Mouse (Mus musculus) liver, adult 2 months (tissue): ENCODE measurements around the gene Acd. TPM values are rescaled to one million over a fixed set of nuclear protein-coding genes. Genes with fewer than 3 reads are reported as not detected.

Experiments
- DNase-seq: peaks from one replicate; pipeline ENCODE4 v3.0.0-alpha.2; 2011; ENCODE audit warnings: low read depth, low spot score; ENCODE audit errors: extremely low read depth
- H3K27ac ChIP-seq: fragments of 200-500 bp; replicated peaks from 2 replicates; pipeline ENCODE4 v1.5.1; 2012; ENCODE audit warnings: low read depth, mild to moderate bottlenecking, control low read depth, inconsistent platforms, low read length; ENCODE audit not compliant: insufficient read depth
- H3K27me3 ChIP-seq: fragments of 200-500 bp; 2 replicates; pipeline ENCODE4 v1.6.1; 2012; ENCODE audit warnings: mild to moderate bottlenecking, moderate library complexity, low read length, inconsistent platforms; ENCODE audit not compliant: control insufficient read depth, insufficient read depth
- H3K36me3 ChIP-seq: fragments of 200-500 bp; 2 replicates; pipeline ENCODE4 v1.6.1; 2012; ENCODE audit warnings: low read length, inconsistent platforms; ENCODE audit not compliant: control insufficient read depth, insufficient read depth
- H3K4me1 ChIP-seq: fragments of 200-500 bp; 2 replicates; pipeline ENCODE4 v1.6.1; 2011; ENCODE audit warnings: low read length; ENCODE audit not compliant: control insufficient read depth, insufficient read depth
- H3K4me3 ChIP-seq: fragments of 200-500 bp; 2 replicates; pipeline ENCODE4 v1.5.1; 2011; ENCODE audit warnings: low read depth, mild to moderate bottlenecking, control low read depth, low read length, moderate library complexity; ENCODE audit not compliant: insufficient read depth
- H3K79me2 ChIP-seq: fragments of 200-500 bp; 2 replicates; pipeline ENCODE4 v1.6.1; 2012; ENCODE audit warnings: inconsistent platforms, mild to moderate bottlenecking, low read length, moderate library complexity; ENCODE audit not compliant: control insufficient read depth, insufficient read depth
- H3K9ac ChIP-seq: fragments of 200-500 bp; 2 replicates; pipeline ENCODE4 v1.6.1; 2012; ENCODE audit warnings: low read depth, mild to moderate bottlenecking, control low read depth, inconsistent platforms, low read length
- CTCF ChIP-seq: fragments of 200-500 bp; IDR thresholded peaks from 2 replicates; pipeline ENCODE4 v1.5.1; 2011; ENCODE audit warnings: low read depth, low read length, control low read depth
- POLR2A ChIP-seq: fragments of 200-500 bp; IDR thresholded peaks from 2 replicates; pipeline ENCODE4 v1.6.1; 2011; ENCODE audit warnings: low read length, control low read depth; ENCODE audit not compliant: insufficient read depth; ENCODE audit errors: extremely low read depth
- WGBS: fragments of 180-500 bp; shearing (Covaris S2); methylation state at CpG from one replicate; pipeline ENCODE4 v1.1.7; 2018; 5-methylcytosine and 5-hydroxymethylcytosine counted together
- polyA plus RNA-seq: library from polyadenylated mRNA; depleted of rRNA; stranded (reverse); fragments of >200 nt; gene quantifications from 2 replicates; pipeline ENCODE4 v1.2.3, GENCODE M21; 2012
- total RNA-seq: library from RNA; depleted of rRNA; stranded (reverse); fragments of >200 nt; gene quantifications from 2 replicates; pipeline ENCODE4 v1.2.3, GENCODE M21; 2014

Gene Acd
- total and polyA plus RNA-seq, 2 experiments: 1.5 to 22.8 TPM

- DNase-seq: peak; percentile 6
- H3K9ac ChIP-seq: no peak overlapping the region
- H3K27ac ChIP-seq: 0 out of 2 replicates have a peak overlapping the region, but pooled peaks have one; percentile 7
- no peaks in the 10 kb centered on the region for H3K36me3 ChIP-seq
- no peaks in the 10 kb centered on the region for H3K27me3 ChIP-seq
- TF ChIP-seq POLR2A (no peak), CTCF (no peak)
- no peaks in the 10 kb centered on the region for H3K79me2 ChIP-seq
- no peak overlapping the region for H3K4me3 ChIP-seq
- peaks cover 8% of the 10 kb centered on the region for H3K4me1 ChIP-seq
- WGBS: 68% methylated on average over 6 of the region's 6 CpGs
Observed at GRCm38 (mm10) chr8:105715042-105715441, 14.1 kb upstream of the Acd start.

GRCm38 (mm10) chr8:105714139-105714538, 13.2 kb upstream of the Acd start:
- H3K27me3 ChIP-seq: no peaks in the 10 kb centered on the region
- H3K36me3 ChIP-seq: no peaks in the 10 kb centered on the region
- no peak for TF ChIP-seq POLR2A
- peak; percentile 78 for TF ChIP-seq CTCF
- no peak overlapping the region for H3K9ac ChIP-seq
- H3K79me2 ChIP-seq: no peaks in the 10 kb centered on the region
- peak; percentile 64 for DNase-seq
- no peak overlapping the region for H3K4me3 ChIP-seq
- WGBS: 6% methylated on average over 3 of the region's 3 CpGs
- H3K4me1 ChIP-seq: no peaks in the 10 kb centered on the region
- H3K27ac ChIP-seq: no peak overlapping the region

DNA sequence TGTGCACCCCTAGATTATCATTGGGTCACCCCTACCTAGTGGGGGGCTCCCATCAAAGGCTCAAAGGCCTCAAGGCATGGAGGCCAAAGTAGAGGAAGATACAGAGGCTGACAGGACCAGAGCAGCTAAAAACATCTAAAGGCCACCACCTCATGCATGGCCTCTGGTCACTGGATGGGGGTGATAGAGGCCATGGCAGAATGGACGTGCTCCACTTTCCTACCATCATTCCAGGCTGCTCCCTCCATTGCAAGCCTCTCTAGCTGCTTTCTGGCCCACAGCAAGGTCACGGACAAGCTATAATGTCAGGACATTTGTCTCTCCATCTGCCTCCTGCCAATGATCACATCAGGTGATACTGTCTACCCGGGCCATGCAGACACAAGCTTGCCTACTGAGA, 11.4 kb upstream of the Acd start:
- WGBS: 89% methylated on average over 3 of the region's 3 CpGs
- Histone ChIP-seq H3K4me3 (no peak overlapping the region), H3K27ac (no peak overlapping the region), H3K79me2 (no peaks in the 10 kb centered on the region), H3K36me3 (no peaks in the 10 kb centered on the region), H3K9ac (no peak overlapping the region), H3K27me3 (no peaks in the 10 kb centered on the region), H3K4me1 (peaks cover 3% of the 10 kb centered on the region)
- DNase-seq: no peak
- no peak for TF ChIP-seq POLR2A
- TF ChIP-seq CTCF: no peak

GRCm38 (mm10) chr8:105709317-105709716, 8.4 kb upstream of the Acd start:
- Histone ChIP-seq H3K27ac (no peak overlapping the region), H3K27me3 (no peaks in the 10 kb centered on the region), H3K4me3 (no peak overlapping the region), H3K9ac (no peak overlapping the region), H3K4me1 (peaks cover 3% of the 10 kb centered on the region), H3K79me2 (no peaks in the 10 kb centered on the region), H3K36me3 (no peaks in the 10 kb centered on the region)
- no peak for TF ChIP-seq POLR2A
- TF ChIP-seq CTCF: no peak
- no peak for DNase-seq
- 86% methylated on average over 14 of the region's 14 CpGs for WGBS

GRCm38 (mm10) chr8:105708675-105709074, 7.8 kb upstream of the Acd start:
- H3K27ac ChIP-seq: no peak overlapping the region
- H3K79me2 ChIP-seq: no peaks in the 10 kb centered on the region
- no peaks in the 10 kb centered on the region for H3K36me3 ChIP-seq
- TF ChIP-seq POLR2A (no peak), CTCF (no peak)
- H3K9ac ChIP-seq: no peak overlapping the region
- H3K4me3 ChIP-seq: no peak overlapping the region
- DNase-seq: no peak
- H3K27me3 ChIP-seq: no peaks in the 10 kb centered on the region
- 93% methylated on average over 8 of the region's 8 CpGs for WGBS
- H3K4me1 ChIP-seq: peaks cover 3% of the 10 kb centered on the region

GRCm38 (mm10) chr8:105707498-105708403, 6.8 kb upstream of the Acd start, which contains the start of the genes 4933405L10Rik and Enkd1:
TSS of gene 4933405L10Rik (plus strand) at chr8:105707655.
TSS of gene Enkd1 (minus strand) at chr8:105708210.
- H3K27ac ChIP-seq: no peak within 1 kb of the TSS
- peak; percentile 83 for DNase-seq
- 4% methylated on average over 55 of the region's 55 CpGs for WGBS
- no peaks in the 10 kb centered on the region for H3K79me2 ChIP-seq
- peak within 1 kb of the TSS; percentile 72 for H3K4me3 ChIP-seq
- peaks cover 3% of the 10 kb centered on the region for H3K4me1 ChIP-seq
- no peaks in the 10 kb centered on the region for H3K27me3 ChIP-seq
- no peaks in the 10 kb centered on the region for H3K36me3 ChIP-seq
- H3K9ac ChIP-seq: peak within 1 kb of the TSS; percentile 59
- TF ChIP-seq CTCF: no peak
- no peak for TF ChIP-seq POLR2A
